Mouse (Mus musculus): ENCODE results near the gene Ehbp1. TPM values are rescaled to one million over a fixed set of nuclear protein-coding genes. Genes with fewer than 3 reads are reported as not detected.

The Ehbp1 gene
- polyA plus RNA-seq, 1 experiment from 2014 or later: 9.8 TPM

DNA sequence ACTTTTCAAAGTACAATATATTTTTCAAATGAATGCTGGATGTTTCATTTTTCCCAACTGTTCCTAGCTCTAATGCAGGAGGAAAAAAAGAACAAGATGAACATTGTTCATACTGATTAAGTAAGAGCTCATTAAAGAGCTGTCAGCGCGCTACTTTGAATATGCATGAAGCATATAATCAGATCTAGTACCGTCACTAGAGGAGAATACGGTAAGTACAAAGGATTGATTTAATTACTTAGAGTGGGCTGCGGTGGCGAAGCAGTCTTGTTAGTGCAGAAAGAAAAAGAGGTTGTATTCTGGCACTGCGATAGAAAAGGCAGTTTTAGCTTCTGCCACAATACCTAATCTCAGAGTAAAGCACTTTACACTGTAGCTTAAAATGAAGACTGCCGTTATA, 324.6 kb downstream of the Ehbp1 start:
- no peaks in the 10 kb centered on the region for H3K4me1 ChIP-seq (ENCODE audit: control insufficient read depth, insufficient read depth, low read length)
- no peak overlapping the region for H3K4me2 ChIP-seq (replicated peaks; ENCODE audit: low read depth, low read length)
- no peaks in the 10 kb centered on the region for H3K27me3 ChIP-seq (ENCODE audit: control insufficient read depth, insufficient read depth, low read length)
- WGBS: 64% methylated on average over 8 of the region's 8 CpGs
- no peak for ATAC-seq (ENCODE audit: low FRiP score, low TSS enrichment)
- H3K9ac ChIP-seq (ENCODE audit: low read depth, low read length): no peak overlapping the region
- H3K4me3 ChIP-seq (ENCODE audit: low read length): no peak overlapping the region
- H3K36me3 ChIP-seq (ENCODE audit: control insufficient read depth, insufficient read depth, low read length): no peaks in the 10 kb centered on the region
- no peak overlapping the region for H3K27ac ChIP-seq (ENCODE audit: low read depth, low read length)
- no peaks in the 10 kb centered on the region for H3K9me3 ChIP-seq (ENCODE audit: control insufficient read depth, low read length)

DNA sequence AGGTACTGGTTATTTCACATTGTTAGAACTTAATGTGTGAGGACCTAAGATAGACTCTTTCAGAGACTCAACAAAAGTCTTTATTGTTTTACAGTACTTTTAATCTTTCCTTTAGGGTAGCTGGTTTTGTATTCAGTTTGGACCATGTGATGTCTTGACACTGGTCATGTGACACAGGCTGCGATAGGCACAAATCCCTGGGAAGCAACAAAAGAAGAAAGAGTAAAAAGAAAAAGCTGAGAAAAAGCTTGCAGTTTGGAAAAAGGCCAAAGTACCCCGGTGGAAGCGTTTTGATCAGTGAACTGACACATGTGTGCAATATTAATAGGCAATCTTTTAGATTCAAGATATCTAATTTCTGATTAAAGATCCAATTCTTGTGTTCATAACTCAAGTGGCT, 325.8 kb downstream of the Ehbp1 start:
- Histone ChIP-seq H3K4me2 (replicated peaks; ENCODE audit: low read depth, low read length) (no peak overlapping the region), H3K36me3 (ENCODE audit: control insufficient read depth, insufficient read depth, low read length) (no peaks in the 10 kb centered on the region), H3K4me1 (ENCODE audit: control insufficient read depth, insufficient read depth, low read length) (no peaks in the 10 kb centered on the region), H3K9me3 (ENCODE audit: control insufficient read depth, low read length) (no peaks in the 10 kb centered on the region), H3K9ac (ENCODE audit: low read depth, low read length) (no peak overlapping the region), H3K27me3 (ENCODE audit: control insufficient read depth, insufficient read depth, low read length) (no peaks in the 10 kb centered on the region), H3K27ac (ENCODE audit: low read depth, low read length) (no peak overlapping the region), H3K4me3 (ENCODE audit: low read length) (no peak overlapping the region)
- WGBS: 74% methylated on average over 3 of the region's 3 CpGs
- no peak for ATAC-seq (ENCODE audit: low FRiP score, low TSS enrichment)

DNA sequence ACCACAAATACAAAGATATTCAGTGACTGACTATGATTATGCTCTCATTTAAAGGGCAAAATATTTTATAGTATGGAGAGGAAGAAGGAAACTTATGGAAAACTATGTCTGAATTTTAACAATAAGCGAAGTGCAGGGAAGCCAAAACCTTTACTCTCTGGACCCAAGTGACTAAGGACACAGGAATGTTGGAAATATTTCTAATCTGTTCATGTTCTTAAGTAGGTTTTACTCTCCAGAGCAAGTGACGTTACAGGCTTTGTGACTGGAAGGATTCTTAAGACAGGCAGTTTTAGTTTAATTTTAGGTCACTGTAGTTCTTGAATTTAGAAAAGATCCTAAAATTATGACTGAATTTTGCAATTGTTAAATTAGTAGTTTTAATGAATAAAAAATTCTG, 333.3 kb downstream of the Ehbp1 start:
- Histone ChIP-seq H3K4me2 (replicated peaks; ENCODE audit: low read depth, low read length) (no peak overlapping the region), H3K27me3 (ENCODE audit: control insufficient read depth, insufficient read depth, low read length) (peaks cover 61% of the 10 kb centered on the region), H3K36me3 (ENCODE audit: control insufficient read depth, insufficient read depth, low read length) (no peaks in the 10 kb centered on the region), H3K9ac (ENCODE audit: low read depth, low read length) (no peak overlapping the region), H3K4me1 (ENCODE audit: control insufficient read depth, insufficient read depth, low read length) (0 out of 2 replicates have a peak, but pooled peaks cover 2% of the 10 kb centered on the region), H3K9me3 (ENCODE audit: control insufficient read depth, low read length) (no peaks in the 10 kb centered on the region), H3K27ac (ENCODE audit: low read depth, low read length) (no peak overlapping the region), H3K4me3 (ENCODE audit: low read length) (no peak overlapping the region)
- no peak for ATAC-seq (ENCODE audit: low FRiP score, low TSS enrichment)
- WGBS: 24% methylated on average over 2 of the region's 2 CpGs

DNA sequence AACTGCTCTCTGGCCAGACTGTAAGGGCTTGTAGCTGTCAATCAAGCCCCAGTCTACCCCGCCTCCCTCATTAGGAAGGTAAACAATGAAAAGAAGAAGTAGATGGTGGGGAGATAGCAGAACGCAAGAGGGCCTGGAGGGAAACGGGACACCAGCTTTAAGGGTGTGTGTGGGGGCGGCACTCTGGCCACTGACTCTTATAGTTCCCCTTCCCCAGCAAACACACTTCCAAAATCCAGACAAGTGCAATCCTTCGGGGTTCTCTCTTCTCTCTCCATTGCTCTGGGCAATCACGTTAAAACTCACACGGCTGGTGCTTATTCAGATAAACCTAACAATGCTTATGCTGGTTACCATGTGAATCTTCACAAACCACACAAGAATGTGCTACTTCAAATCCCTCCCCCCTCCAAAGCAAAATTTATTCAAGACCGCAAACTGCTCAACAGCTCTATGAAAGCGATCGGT, 333.9 kb downstream of the Ehbp1 start:
- no peak for ATAC-seq (ENCODE audit: low FRiP score, low TSS enrichment)
- H3K4me2 ChIP-seq (replicated peaks; ENCODE audit: low read depth, low read length): no peak overlapping the region
- peaks cover 64% of the 10 kb centered on the region for H3K27me3 ChIP-seq (ENCODE audit: control insufficient read depth, insufficient read depth, low read length)
- H3K36me3 ChIP-seq (ENCODE audit: control insufficient read depth, insufficient read depth, low read length): no peaks in the 10 kb centered on the region
- H3K4me3 ChIP-seq (ENCODE audit: low read length): no peak overlapping the region
- H3K9ac ChIP-seq (ENCODE audit: low read depth, low read length): no peak overlapping the region
- no peaks in the 10 kb centered on the region for H3K9me3 ChIP-seq (ENCODE audit: control insufficient read depth, low read length)
- H3K27ac ChIP-seq (ENCODE audit: low read depth, low read length): no peak overlapping the region
- H3K4me1 ChIP-seq (ENCODE audit: control insufficient read depth, insufficient read depth, low read length): 0 out of 2 replicates have a peak, but pooled peaks cover 2% of the 10 kb centered on the region
- WGBS: 5% methylated on average over 10 of the region's 10 CpGs

DNA sequence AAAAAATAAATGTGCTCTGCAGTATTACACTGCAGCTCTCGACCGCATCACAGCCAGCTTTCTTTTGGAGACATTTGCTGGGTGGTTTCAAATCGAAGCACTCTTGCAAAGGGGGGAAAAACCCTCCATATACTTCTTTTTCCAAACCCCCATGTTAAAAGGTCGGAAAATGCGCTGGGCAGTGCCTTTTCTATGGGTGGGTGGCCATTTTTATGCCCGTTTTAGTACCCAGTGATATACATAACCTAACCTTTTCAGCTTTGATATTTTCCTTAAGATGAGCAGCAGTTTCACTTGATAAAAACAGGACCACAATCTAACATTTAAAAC, 334.3 kb downstream of the Ehbp1 start:
- H3K9ac ChIP-seq (ENCODE audit: low read depth, low read length): no peak overlapping the region
- H3K4me3 ChIP-seq (ENCODE audit: low read length): no peak overlapping the region
- peaks cover 66% of the 10 kb centered on the region for H3K27me3 ChIP-seq (ENCODE audit: control insufficient read depth, insufficient read depth, low read length)
- H3K27ac ChIP-seq (ENCODE audit: low read depth, low read length): no peak overlapping the region
- no peaks in the 10 kb centered on the region for H3K9me3 ChIP-seq (ENCODE audit: control insufficient read depth, low read length)
- WGBS: 3% methylated on average over 6 of the region's 6 CpGs
- H3K4me1 ChIP-seq (ENCODE audit: control insufficient read depth, insufficient read depth, low read length): 0 out of 2 replicates have a peak, but pooled peaks cover 2% of the 10 kb centered on the region
- no peak for ATAC-seq (ENCODE audit: low FRiP score, low TSS enrichment)
- no peak overlapping the region for H3K4me2 ChIP-seq (replicated peaks; ENCODE audit: low read depth, low read length)
- no peaks in the 10 kb centered on the region for H3K36me3 ChIP-seq (ENCODE audit: control insufficient read depth, insufficient read depth, low read length)

DNA sequence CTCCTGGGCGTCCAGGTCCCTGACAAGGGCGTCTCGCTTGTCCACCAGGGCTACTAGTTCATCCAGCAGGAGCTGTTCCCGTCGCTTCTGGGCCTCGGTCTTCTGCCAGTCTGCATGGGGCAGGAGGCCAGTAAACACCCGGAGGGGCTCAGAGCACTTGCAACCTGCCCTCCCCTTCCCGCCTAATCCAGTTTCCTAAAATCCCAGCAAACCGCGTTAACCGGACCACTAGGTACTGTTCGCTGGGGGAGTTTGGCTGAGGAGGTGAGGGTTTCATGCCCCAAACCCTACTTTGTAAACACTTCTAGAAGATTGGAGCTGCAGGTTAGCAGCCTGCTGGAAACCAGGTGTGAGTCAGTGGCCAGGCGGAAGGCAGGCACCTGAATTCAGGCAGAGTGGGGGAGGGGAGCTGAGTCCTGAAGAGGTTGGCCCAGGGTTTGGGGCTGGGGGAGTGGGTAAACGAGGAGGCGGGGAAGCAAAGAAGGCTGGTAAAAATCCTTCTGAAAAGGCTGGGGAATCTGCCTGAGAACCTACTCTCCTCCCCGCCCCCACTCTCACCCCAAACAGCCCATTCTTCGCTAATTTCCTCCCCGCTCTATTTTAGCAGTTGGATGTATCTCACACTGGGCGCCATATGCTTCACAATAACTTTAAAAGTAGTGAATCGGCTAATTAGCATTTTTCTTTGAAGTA, 334.9 kb downstream of the Ehbp1 start:
- WGBS: 4% methylated on average over 20 of the region's 20 CpGs
- Histone ChIP-seq H3K4me2 (replicated peaks; ENCODE audit: low read depth, low read length) (no peak overlapping the region), H3K4me1 (ENCODE audit: control insufficient read depth, insufficient read depth, low read length) (0 out of 2 replicates have a peak, but pooled peaks cover 2% of the 10 kb centered on the region), H3K27me3 (ENCODE audit: control insufficient read depth, insufficient read depth, low read length) (peaks cover 67% of the 10 kb centered on the region), H3K36me3 (ENCODE audit: control insufficient read depth, insufficient read depth, low read length) (no peaks in the 10 kb centered on the region), H3K9ac (ENCODE audit: low read depth, low read length) (no peak overlapping the region), H3K27ac (ENCODE audit: low read depth, low read length) (no peak overlapping the region), H3K9me3 (ENCODE audit: control insufficient read depth, low read length) (no peaks in the 10 kb centered on the region), H3K4me3 (ENCODE audit: low read length) (no peak overlapping the region)
- no peak for ATAC-seq (ENCODE audit: low FRiP score, low TSS enrichment)

DNA sequence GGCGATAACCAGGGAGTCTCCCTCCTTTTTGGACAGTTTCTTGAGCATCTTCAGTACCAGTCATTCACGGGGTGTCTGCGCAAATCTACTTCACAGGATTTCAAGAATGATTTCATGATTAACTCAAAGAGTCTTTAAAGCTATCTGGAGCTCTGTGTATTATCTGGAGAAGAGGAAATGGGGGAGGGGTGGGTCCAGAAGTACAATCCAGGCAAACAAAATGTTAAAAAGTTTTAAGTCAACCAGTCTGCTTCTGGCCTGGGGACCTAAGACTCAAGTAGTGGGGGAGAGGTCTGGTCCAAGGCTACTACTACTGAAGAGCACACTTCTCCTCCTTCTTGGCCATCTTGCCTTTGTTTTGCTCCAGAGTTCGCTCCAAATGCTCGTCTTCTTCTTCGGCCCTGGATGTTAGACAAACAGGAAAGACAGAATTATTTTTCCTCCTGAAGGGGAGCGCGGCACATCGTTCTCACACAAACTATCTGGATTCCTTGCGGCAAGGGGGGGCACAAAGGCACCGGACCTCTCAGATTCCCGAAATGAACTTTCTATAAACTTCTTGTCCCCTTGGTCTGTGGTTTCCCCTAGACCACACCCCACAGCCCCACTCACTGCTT, 335.5 kb downstream of the Ehbp1 start:
- H3K36me3 ChIP-seq (ENCODE audit: control insufficient read depth, insufficient read depth, low read length): no peaks in the 10 kb centered on the region
- WGBS: 22% methylated on average over 12 of the region's 12 CpGs
- no peak for ATAC-seq (ENCODE audit: low FRiP score, low TSS enrichment)
- H3K4me2 ChIP-seq (replicated peaks; ENCODE audit: low read depth, low read length): no peak overlapping the region
- H3K4me1 ChIP-seq (ENCODE audit: control insufficient read depth, insufficient read depth, low read length): peaks cover 8% of the 10 kb centered on the region; the same call in 1 of the 2 replicates
- no peak overlapping the region for H3K27ac ChIP-seq (ENCODE audit: low read depth, low read length)
- H3K27me3 ChIP-seq (ENCODE audit: control insufficient read depth, insufficient read depth, low read length): peaks cover 74% of the 10 kb centered on the region
- H3K4me3 ChIP-seq (ENCODE audit: low read length): no peak overlapping the region
- H3K9me3 ChIP-seq (ENCODE audit: control insufficient read depth, low read length): no peaks in the 10 kb centered on the region
- H3K9ac ChIP-seq (ENCODE audit: low read depth, low read length): no peak overlapping the region

DNA sequence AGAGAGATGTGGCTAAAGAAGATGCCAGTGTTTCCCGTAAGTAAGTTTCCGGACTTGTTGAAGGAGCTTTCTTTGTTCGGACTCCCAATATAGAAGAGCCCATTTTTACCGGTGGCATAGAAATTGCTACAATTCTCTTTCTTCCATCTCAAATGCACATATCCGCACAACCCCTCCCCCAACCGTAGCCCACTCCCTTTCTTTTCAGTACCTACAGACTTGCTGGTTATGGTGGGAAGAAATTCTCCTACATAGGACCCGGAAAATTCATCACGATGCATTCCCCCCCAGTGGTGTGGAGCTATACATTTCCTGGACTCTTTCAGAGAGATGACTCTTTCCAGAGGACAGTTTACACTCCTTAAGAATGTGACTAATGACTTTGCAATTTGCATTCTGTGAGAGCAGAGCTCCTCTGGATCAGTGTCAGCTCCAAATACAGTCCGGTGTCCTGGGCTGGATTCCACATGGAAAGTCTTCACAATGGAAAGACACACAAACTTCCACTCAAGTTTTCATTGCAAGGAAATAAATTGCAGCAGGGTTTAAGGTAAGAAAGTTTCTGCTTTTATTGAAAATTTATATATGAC, 336.7 kb downstream of the Ehbp1 start:
- ATAC-seq (ENCODE audit: low FRiP score, low TSS enrichment): no peak

DNA sequence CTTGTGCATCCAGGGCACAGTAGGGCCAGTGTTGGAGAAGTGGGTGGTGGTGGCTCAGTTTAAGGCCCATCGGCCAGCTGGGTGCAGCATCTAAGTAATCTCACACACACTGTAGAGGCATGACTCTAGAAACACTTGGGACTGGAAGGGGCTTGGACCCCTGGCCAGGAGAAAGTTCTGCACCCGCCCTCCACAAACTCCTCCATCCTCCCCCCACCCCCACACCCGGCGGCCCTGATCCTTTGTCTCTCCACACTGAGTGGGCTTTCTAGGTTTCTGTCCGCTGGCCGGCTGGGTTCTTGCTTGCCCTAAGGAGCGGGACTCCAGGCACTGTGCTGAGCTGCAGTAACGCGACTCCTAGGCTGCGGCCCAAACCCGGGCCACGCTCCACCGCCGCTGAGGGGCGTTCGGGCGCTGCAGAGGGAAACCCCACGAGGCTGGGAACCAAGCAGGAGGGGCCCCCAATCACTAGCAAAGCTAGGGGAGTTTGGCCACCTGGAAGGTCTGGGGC, 337.7 kb downstream of the Ehbp1 start:
- Histone ChIP-seq H3K27me3 (ENCODE audit: control insufficient read depth, insufficient read depth, low read length) (peaks cover 83% of the 10 kb centered on the region), H3K36me3 (ENCODE audit: control insufficient read depth, insufficient read depth, low read length) (no peaks in the 10 kb centered on the region), H3K4me1 (ENCODE audit: control insufficient read depth, insufficient read depth, low read length) (peaks cover 14% of the 10 kb centered on the region; the same call in 1 of the 2 replicates), H3K4me3 (ENCODE audit: low read length) (no peak overlapping the region), H3K9ac (ENCODE audit: low read depth, low read length) (no peak overlapping the region), H3K9me3 (ENCODE audit: control insufficient read depth, low read length) (no peaks in the 10 kb centered on the region), H3K27ac (ENCODE audit: low read depth, low read length) (no peak overlapping the region), H3K4me2 (replicated peaks; ENCODE audit: low read depth, low read length) (no peak overlapping the region; the same call in 1 of the 2 replicates)
- WGBS: under 1% methylated on average over 18 of the region's 18 CpGs
- ATAC-seq (ENCODE audit: low FRiP score, low TSS enrichment): peak; percentile 58; the same call in 1 of the 2 replicates

More for the DNA sequence above, 336.7 kb downstream of the Ehbp1 start:
- 9% methylated on average over 9 of the region's 9 CpGs for WGBS
- Histone ChIP-seq H3K4me1 (ENCODE audit: control insufficient read depth, insufficient read depth, low read length) (peaks cover 14% of the 10 kb centered on the region; the same call in 1 of the 2 replicates), H3K4me3 (ENCODE audit: low read length) (no peak overlapping the region), H3K27me3 (ENCODE audit: control insufficient read depth, insufficient read depth, low read length) (peaks cover 80% of the 10 kb centered on the region), H3K9me3 (ENCODE audit: control insufficient read depth, low read length) (no peaks in the 10 kb centered on the region), H3K27ac (ENCODE audit: low read depth, low read length) (no peak overlapping the region), H3K9ac (ENCODE audit: low read depth, low read length) (no peak overlapping the region), H3K4me2 (replicated peaks; ENCODE audit: low read depth, low read length) (no peak overlapping the region), H3K36me3 (ENCODE audit: control insufficient read depth, insufficient read depth, low read length) (no peaks in the 10 kb centered on the region)
